Mouse (Mus musculus) stomach, postnatal 0 days (tissue): Measurements from ENCODE around the gene Cox19. TPM values are rescaled to one million over a fixed set of nuclear protein-coding genes. Genes with fewer than 3 reads are reported as not detected.

Experiments
- ATAC-seq: fragments of 200-750 bp; cut with Nextera tagmentation; 2 replicates; pipeline ENCODE4 v1.8.0; 2017; ENCODE audit not compliant: low FRiP score, low TSS enrichment
- DNase-seq: peaks from one replicate; pipeline ENCODE4 v3.0.0-alpha.2; 2016; ENCODE audit warnings: low spot score
- H3K27ac ChIP-seq: fragments of 300-500 bp; sonication (generic); replicated peaks from 2 replicates; pipeline ENCODE4 v1.5.1; 2014; ENCODE audit warnings: mild to moderate bottlenecking, control low read depth
- H3K27me3 ChIP-seq: fragments of 300-500 bp; sonication (generic); 2 replicates; pipeline ENCODE4 v1.6.1; 2014; ENCODE audit warnings: low read length; ENCODE audit not compliant: control insufficient read depth, insufficient read depth
- H3K36me3 ChIP-seq: fragments of 300-500 bp; sonication (generic); 2 replicates; pipeline ENCODE4 v1.6.1; 2014; ENCODE audit warnings: low read length, mixed read lengths; ENCODE audit not compliant: control insufficient read depth, insufficient read depth
- H3K4me1 ChIP-seq: fragments of 300-500 bp; sonication (generic); replicated peaks from 2 replicates; pipeline ENCODE4 v1.6.1; 2014; ENCODE audit warnings: antibody characterized with exemption; ENCODE audit not compliant: control insufficient read depth, insufficient read depth
- H3K4me2 ChIP-seq: fragments of 300-500 bp; sonication (generic); replicated peaks from 2 replicates; pipeline ENCODE4 v1.6.1; 2014; ENCODE audit warnings: low read depth, mild to moderate bottlenecking, control low read depth, moderate library complexity
- H3K4me3 ChIP-seq: fragments of 300-500 bp; sonication (generic); 2 replicates; pipeline ENCODE4 v1.5.1; 2014; ENCODE audit warnings: low read depth, low read length, control low read depth
- H3K9ac ChIP-seq: fragments of 300-500 bp; sonication (generic); 2 replicates; pipeline ENCODE4 v1.6.1; 2014; ENCODE audit warnings: mild to moderate bottlenecking, low read length, control low read depth, mixed read lengths
- H3K9me3 ChIP-seq: fragments of 300-500 bp; sonication (generic); 2 replicates; pipeline ENCODE4 v1.6.1; 2016; ENCODE audit warnings: low read length; ENCODE audit not compliant: control insufficient read depth
- CTCF ChIP-seq: IDR thresholded peaks from 2 replicates; pipeline ENCODE4 v1.5.1; 2016; ENCODE audit warnings: antibody characterized with exemption, low read depth, mild to moderate bottlenecking, moderate library complexity
- EP300 ChIP-seq: optimal IDR thresholded peaks from 2 replicates; pipeline ENCODE3; 2016; ENCODE audit warnings: antibody characterized with exemption
- WGBS: fragments of 180-500 bp; shearing (Covaris S2); extraction: QIAGEN DNeasy Blood & Tissue Kit; methylation state at CpG from one replicate; pipeline ENCODE4 v1.1.7; 2014; 5-methylcytosine and 5-hydroxymethylcytosine counted together
- polyA plus RNA-seq: library from polyadenylated mRNA; unstranded; fragments of >200 nt; fragmentation: Nextera tagmentation; extraction: Ambion mirVana; gene quantifications from 2 replicates; pipeline ENCODE4 v1.2.1, GENCODE M21; 2015

The Cox19 gene
- polyA plus RNA-seq, 1 experiment from 2014 or later: 114 TPM

- H3K4me1 ChIP-seq: 0 out of 2 replicates have a peak, but pooled peaks cover 2% of the 10 kb centered on the region
- no peaks in the 10 kb centered on the region for H3K27me3 ChIP-seq
- ATAC-seq (no peak), DNase-seq (no peak)
- no peak overlapping the region for H3K4me2 ChIP-seq
- no peak overlapping the region for H3K27ac ChIP-seq
- H3K4me3 ChIP-seq: no peak overlapping the region
- TF ChIP-seq EP300: no peak
- no peak for TF ChIP-seq CTCF
- WGBS: 75% methylated on average over 7 of the region's 7 CpGs
- no peak overlapping the region for H3K9ac ChIP-seq
- no peaks in the 10 kb centered on the region for H3K36me3 ChIP-seq
- H3K9me3 ChIP-seq: no peaks in the 10 kb centered on the region
Observed at GRCm38 (mm10) chr5:139326986-139327633, 24.1 kb downstream of the Cox19 start.

- ATAC-seq: no peak
- Histone ChIP-seq H3K9me3 (no peaks in the 10 kb centered on the region), H3K4me1 (0 out of 2 replicates have a peak, but pooled peaks cover 2% of the 10 kb centered on the region), H3K36me3 (no peaks in the 10 kb centered on the region), H3K4me3 (no peak overlapping the region), H3K27me3 (no peaks in the 10 kb centered on the region), H3K4me2 (no peak overlapping the region; the same call in 1 of the 2 replicates), H3K27ac (no peak overlapping the region), H3K9ac (no peak overlapping the region)
- TF ChIP-seq EP300 (no peak), CTCF (peak; percentile 46)
- no peak for DNase-seq
- 69% methylated on average over 13 of the region's 13 CpGs for WGBS
Observed at GRCm38 (mm10) chr5:139326111-139326696, 25.0 kb downstream of the Cox19 start.

- WGBS: 2% methylated on average over 53 of the region's 61 CpGs
- TF ChIP-seq CTCF (peak; percentile 56), EP300 (no peak)
- H3K4me1 ChIP-seq: 0 out of 2 replicates have a peak, but pooled peaks cover 2% of the 10 kb centered on the region
- no peaks in the 10 kb centered on the region for H3K27me3 ChIP-seq
- ATAC-seq (peak; percentile 82), DNase-seq (peak; percentile 76)
- H3K4me2 ChIP-seq: peak within 1 kb of the TSS; percentile 90
- no peaks in the 10 kb centered on the region for H3K9me3 ChIP-seq
- peak within 1 kb of the TSS; percentile 56 for H3K4me3 ChIP-seq
- peak within 1 kb of the TSS; percentile 87 for H3K9ac ChIP-seq
- no peaks in the 10 kb centered on the region for H3K36me3 ChIP-seq
- peak within 1 kb of the TSS; percentile 77 for H3K27ac ChIP-seq
Observed at GRCm38 (mm10) chr5:139325395-139325966, 25.7 kb downstream of the Cox19 start, which contains the start of gene Adap1. Gene Adap1 (minus strand): TSS chr5:139325622.

GRCm38 (mm10) chr5:139324691-139325394, 26.4 kb downstream of the Cox19 start:
- DNase-seq: peak; percentile 62

GRCm38 (mm10) chr5:139324045-139324491, 27.1 kb downstream of the Cox19 start:
- H3K4me1 ChIP-seq: 0 out of 2 replicates have a peak, but pooled peaks cover 2% of the 10 kb centered on the region
- peak; percentile 67 for DNase-seq
- peak overlapping the region; percentile 87; the same call in 1 of the 2 replicates for H3K9ac ChIP-seq
- H3K27me3 ChIP-seq: no peaks in the 10 kb centered on the region
- TF ChIP-seq CTCF: peak; percentile 42
- TF ChIP-seq EP300: no peak
- peak overlapping the region; percentile 77 for H3K27ac ChIP-seq
- H3K4me3 ChIP-seq: peak overlapping the region; percentile 56
- H3K36me3 ChIP-seq: no peaks in the 10 kb centered on the region
- ATAC-seq: peak; percentile 67
- 79% methylated on average over 3 of the region's 5 CpGs for WGBS
- peak overlapping the region; percentile 90 for H3K4me2 ChIP-seq
- no peaks in the 10 kb centered on the region for H3K9me3 ChIP-seq

More at GRCm38 (mm10) chr5:139324691-139325394, 26.4 kb downstream of the Cox19 start:
- Histone ChIP-seq H3K4me2 (peak overlapping the region; percentile 90), H3K9ac (peak overlapping the region; percentile 87), H3K36me3 (no peaks in the 10 kb centered on the region), H3K4me1 (0 out of 2 replicates have a peak, but pooled peaks cover 2% of the 10 kb centered on the region), H3K9me3 (no peaks in the 10 kb centered on the region), H3K27me3 (no peaks in the 10 kb centered on the region), H3K27ac (peak overlapping the region; percentile 77), H3K4me3 (peak overlapping the region; percentile 56)
- TF ChIP-seq EP300 (no peak), CTCF (no peak)
- 2% methylated on average over 53 of the region's 62 CpGs for WGBS
- ATAC-seq: peak; percentile 43
